Mouse (Mus musculus): ENCODE measurements around the gene Olfr1198.

The Olfr1198 gene

GRCm38 (mm10) chr2:88751270-88751669 is at the start of gene Olfr1198:
TSS of gene Olfr1198 (minus strand) at chr2:88751370.
- no peak for DNase-seq (ENCODE audit: low read depth)

GRCm38 (mm10) chr2:88792736-88793135 is 41.6 kb upstream of the Olfr1198 start, which contains the start of gene Olfr1201:
TSS of gene Olfr1201 (plus strand) at chr2:88793036.
- no peak for DNase-seq (ENCODE audit: low read depth)

GRCm38 (mm10) chr2:88770388-88770787 is 19.2 kb upstream of the Olfr1198 start, which contains the start of gene Olfr1200:
TSS of gene Olfr1200 (minus strand) at chr2:88770488.
- DNase-seq (ENCODE audit: low read depth), result no peak

GRCm38 (mm10) chr2:88760369-88760768 is 9.2 kb upstream of the Olfr1198 start, which contains the start of gene Olfr1199:
TSS of gene Olfr1199 (minus strand) at chr2:88760469.
- no peak for DNase-seq (ENCODE audit: low read depth)

- DNase-seq (ENCODE audit: low read depth), result no peak
These were observed 7.8 kb downstream of the Olfr1198 start for GRCm38 (mm10) chr2:88743379-88743778.

- DNase-seq (ENCODE audit: low read depth), result no peak
These were observed 18.9 kb downstream of the Olfr1198 start, which contains the start of gene Olfr1197 for GRCm38 (mm10) chr2:88732266-88732665. TSS of gene Olfr1197 (minus strand) at chr2:88732366.

- DNase-seq (ENCODE audit: low read depth), result no peak
These were observed 46.7 kb downstream of the Olfr1198 start, which contains the start of gene Olfr1196 for GRCm38 (mm10) chr2:88704497-88704896. TSS of gene Olfr1196 (minus strand) at chr2:88704597.

All from 416B (cell line).